Mouse (Mus musculus) thymus, postnatal 4 days (tissue): ENCODE results near the gene Abhd15.

ENCODE experiments used
- DNase-seq: peaks from one replicate; pipeline ENCODE4 v3.0.0; 2021

Abhd15 gene

GRCm38 (mm10) chr11:77494344-77494676 lies 20.6 kb upstream of the Abhd15 start:
- DNase-seq, result no peak

GRCm38 (mm10) chr11:77494782-77495181 lies 20.1 kb upstream of the Abhd15 start:
- DNase-seq, result no peak

GRCm38 (mm10) chr11:77495507-77495906 lies 19.4 kb upstream of the Abhd15 start:
- no peak for DNase-seq

GRCm38 (mm10) chr11:77497341-77497756 lies 17.6 kb upstream of the Abhd15 start:
- DNase-seq, result peak; percentile 82

GRCm38 (mm10) chr11:77497851-77498250 lies 17.1 kb upstream of the Abhd15 start:
- no peak for DNase-seq

- no peak for DNase-seq
Observed at GRCm38 (mm10) chr11:77498261-77499139, 16.4 kb upstream of the Abhd15 start.

- DNase-seq, result no peak
Observed at GRCm38 (mm10) chr11:77499354-77499753, 15.6 kb upstream of the Abhd15 start.

- no peak for DNase-seq
Observed at GRCm38 (mm10) chr11:77500361-77501325, 14.3 kb upstream of the Abhd15 start.

GRCm38 (mm10) chr11:77501392-77501791 lies 13.5 kb upstream of the Abhd15 start:
- DNase-seq, result peak; percentile 87

- DNase-seq, result no peak
Observed at GRCm38 (mm10) chr11:77501971-77502370, 12.9 kb upstream of the Abhd15 start.

- no peak for DNase-seq
Observed at GRCm38 (mm10) chr11:77502481-77502880, 12.4 kb upstream of the Abhd15 start.

- DNase-seq, result no peak
Observed at GRCm38 (mm10) chr11:77503511-77503910, 11.4 kb upstream of the Abhd15 start.

- no peak for DNase-seq
Observed at GRCm38 (mm10) chr11:77504377-77504776, 10.5 kb upstream of the Abhd15 start.

- DNase-seq, result no peak
Observed at GRCm38 (mm10) chr11:77505291-77505980, 9.5 kb upstream of the Abhd15 start.

- peak; percentile 13 for DNase-seq
Observed at GRCm38 (mm10) chr11:77506273-77506672, 8.6 kb upstream of the Abhd15 start.

- no peak for DNase-seq
Observed at GRCm38 (mm10) chr11:77506941-77507340, 8.0 kb upstream of the Abhd15 start.

- peak; percentile 22 for DNase-seq
Observed at GRCm38 (mm10) chr11:77507426-77507825, 7.5 kb upstream of the Abhd15 start.

GRCm38 (mm10) chr11:77508068-77509021 lies 6.6 kb upstream of the Abhd15 start:
- DNase-seq, result peak; percentile 94

- peak; percentile 4 for DNase-seq
Observed at GRCm38 (mm10) chr11:77511336-77511735, 3.6 kb upstream of the Abhd15 start.

GRCm38 (mm10) chr11:77512891-77513810 lies 1.8 kb upstream of the Abhd15 start:
- peak; percentile 95 for DNase-seq

- DNase-seq, result peak; percentile 26
Observed at GRCm38 (mm10) chr11:77513811-77514170, 1.1 kb upstream of the Abhd15 start.
